Mouse (Mus musculus): ENCODE data around the gene Trim14. TPM values are rescaled to one million over a fixed set of nuclear protein-coding genes. Genes with fewer than 3 reads are reported as not detected.

Gene Trim14
- polyA plus RNA-seq, 1 experiment from 2014 or later: 1.2 TPM

DNA sequence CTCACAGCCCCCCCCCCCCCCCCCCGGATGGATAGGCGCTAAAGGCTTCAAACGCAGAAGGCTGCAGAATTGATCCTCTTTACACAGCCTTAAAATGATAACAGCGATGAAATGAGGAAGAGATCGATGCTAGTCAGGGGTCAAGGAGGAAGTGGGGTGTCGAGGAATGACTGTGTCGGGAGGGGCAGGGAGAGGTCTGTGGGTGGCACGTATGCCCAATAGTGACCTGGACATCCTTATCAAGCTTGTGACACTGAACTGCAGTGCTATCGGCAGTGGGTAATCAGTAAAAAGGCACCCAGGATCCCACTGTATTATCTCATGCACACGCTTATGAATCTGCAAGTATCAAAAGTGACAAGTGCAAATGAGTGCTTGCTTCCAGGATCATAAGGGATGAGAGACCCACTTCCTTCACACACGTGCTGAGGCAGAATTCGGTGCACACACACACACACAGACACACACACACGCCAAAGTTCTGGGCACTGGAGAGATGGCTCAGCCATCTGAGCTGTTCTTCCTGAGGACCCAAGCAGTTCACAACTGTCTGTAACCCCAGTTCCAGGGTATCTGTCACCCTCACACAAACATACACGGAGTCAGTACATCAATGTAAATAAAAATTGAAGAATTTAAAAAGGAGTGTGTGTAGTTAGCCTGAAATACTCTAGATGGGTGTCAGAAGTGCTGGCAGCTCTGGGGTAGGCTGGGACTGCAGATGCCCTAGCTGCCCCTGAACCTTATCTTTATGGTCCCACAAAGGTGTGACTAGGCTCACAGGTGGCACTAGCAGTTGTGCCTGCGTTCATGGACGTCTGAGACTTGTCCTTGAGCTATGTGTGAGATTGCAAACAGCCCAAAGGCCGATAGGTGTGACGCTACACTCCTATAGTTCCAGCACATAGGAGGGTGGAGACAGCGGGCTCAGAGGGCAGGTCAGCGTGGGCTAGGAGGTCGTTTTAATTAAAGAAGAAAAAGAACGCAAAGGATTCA, 23.0 kb upstream of the Trim14 start:
- no peak overlapping the region for H3K4me2 ChIP-seq (replicated peaks)
- no peaks in the 10 kb centered on the region for H3K9me3 ChIP-seq
- no peak overlapping the region for H3K9ac ChIP-seq
- H3K36me3 ChIP-seq: no peaks in the 10 kb centered on the region
- no peaks in the 10 kb centered on the region for H3K27me3 ChIP-seq
- no peak overlapping the region for H3K4me3 ChIP-seq
- H3K27ac ChIP-seq: no peak overlapping the region
- no peaks in the 10 kb centered on the region for H3K4me1 ChIP-seq
- ATAC-seq (ENCODE audit: low FRiP score, low read depth): no peak
- 75% methylated on average over 22 of the region's 22 CpGs for WGBS

DNA sequence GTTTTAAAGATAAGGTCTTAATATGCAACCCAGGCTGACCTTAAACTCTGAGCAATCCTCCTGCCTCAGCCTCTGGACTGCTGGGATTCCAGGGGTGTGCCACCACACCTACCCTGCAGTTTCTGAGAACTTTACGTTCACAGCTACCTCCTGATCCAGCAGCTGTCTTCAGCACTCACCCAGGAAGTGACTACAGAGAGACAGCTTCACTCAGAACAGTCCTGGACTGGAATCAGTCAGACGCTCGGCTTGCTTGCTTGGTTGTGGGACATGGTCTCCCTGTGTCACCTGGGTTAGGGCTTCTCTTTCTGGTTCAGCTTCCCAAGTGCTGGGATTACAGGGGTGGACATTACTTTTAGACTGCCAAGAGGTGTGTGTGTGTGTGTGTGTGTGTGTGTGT, 21.0 kb upstream of the Trim14 start:
- ATAC-seq (ENCODE audit: low FRiP score, low read depth): no peak
- no peak overlapping the region for H3K4me2 ChIP-seq (replicated peaks)
- 71% methylated on average over 3 of the region's 3 CpGs for WGBS

DNA sequence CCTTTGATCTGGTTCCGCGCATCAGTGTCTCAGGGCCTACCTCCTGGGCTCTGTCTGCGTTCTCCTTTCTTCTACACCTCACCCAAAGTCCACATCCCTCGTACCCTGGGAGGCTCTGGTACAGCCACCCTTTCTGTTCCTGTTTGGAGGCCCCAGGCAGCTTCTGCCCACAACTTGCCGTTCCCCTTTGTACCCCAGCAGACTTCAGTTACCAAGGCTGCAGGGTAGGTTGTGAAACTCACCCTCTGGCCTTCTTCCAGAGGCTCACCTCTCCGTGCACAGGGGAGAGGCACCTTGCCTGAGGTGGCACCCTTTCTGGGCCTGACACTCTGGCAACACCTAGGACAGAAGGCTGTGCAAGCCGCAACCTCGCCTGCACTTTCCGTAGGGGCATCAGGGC, 19.8 kb upstream of the Trim14 start:
- WGBS: 83% methylated on average over 9 of the region's 9 CpGs
- ATAC-seq (ENCODE audit: low FRiP score, low read depth): no peak

More for the DNA sequence above, 21.0 kb upstream of the Trim14 start:
- no peaks in the 10 kb centered on the region for H3K9me3 ChIP-seq
- H3K27ac ChIP-seq: no peak overlapping the region
- H3K36me3 ChIP-seq: no peaks in the 10 kb centered on the region
- no peaks in the 10 kb centered on the region for H3K4me1 ChIP-seq
- H3K9ac ChIP-seq: no peak overlapping the region
- H3K27me3 ChIP-seq: no peaks in the 10 kb centered on the region
- H3K4me3 ChIP-seq: no peak overlapping the region

GRCm38 (mm10) chr4:46554295-46555069, 18.5 kb upstream of the Trim14 start:
- H3K27ac ChIP-seq: no peak overlapping the region
- H3K36me3 ChIP-seq: no peaks in the 10 kb centered on the region
- no peak for ATAC-seq (ENCODE audit: low FRiP score, low read depth)
- H3K4me3 ChIP-seq: no peak overlapping the region
- no peaks in the 10 kb centered on the region for H3K27me3 ChIP-seq
- no peaks in the 10 kb centered on the region for H3K4me1 ChIP-seq
- H3K9me3 ChIP-seq: no peaks in the 10 kb centered on the region
- no peak overlapping the region for H3K9ac ChIP-seq
- H3K4me2 ChIP-seq (replicated peaks): no peak overlapping the region
- 77% methylated on average over 10 of the region's 10 CpGs for WGBS

More for the DNA sequence above, 19.8 kb upstream of the Trim14 start:
- Histone ChIP-seq H3K4me3 (no peak overlapping the region), H3K9me3 (no peaks in the 10 kb centered on the region), H3K4me1 (no peaks in the 10 kb centered on the region), H3K36me3 (no peaks in the 10 kb centered on the region), H3K9ac (no peak overlapping the region), H3K27me3 (no peaks in the 10 kb centered on the region), H3K4me2 (replicated peaks) (no peak overlapping the region), H3K27ac (no peak overlapping the region)

DNA sequence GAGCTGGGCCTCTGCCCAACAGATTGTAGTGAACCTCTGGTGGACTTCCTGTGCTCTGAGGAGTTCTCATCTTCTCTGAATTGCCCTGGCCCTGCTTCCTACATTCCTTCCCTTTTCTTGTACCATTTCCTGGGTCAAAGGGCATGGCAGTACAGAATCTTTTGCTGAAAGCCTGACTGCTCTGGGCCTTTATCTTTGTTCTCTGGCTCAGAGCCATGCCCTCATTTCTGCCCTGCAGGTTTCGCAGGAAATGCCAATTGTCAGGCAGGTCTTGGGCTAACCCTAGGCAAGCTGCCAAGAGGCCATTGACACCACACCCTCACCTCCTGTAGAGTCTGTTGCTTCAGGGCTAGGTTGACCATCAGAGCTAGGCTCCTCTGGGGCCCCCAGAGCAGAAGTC, 17.9 kb upstream of the Trim14 start:
- Histone ChIP-seq H3K4me2 (replicated peaks) (no peak overlapping the region), H3K9ac (no peak overlapping the region), H3K4me3 (no peak overlapping the region), H3K27ac (no peak overlapping the region), H3K27me3 (no peaks in the 10 kb centered on the region), H3K9me3 (no peaks in the 10 kb centered on the region), H3K4me1 (no peaks in the 10 kb centered on the region), H3K36me3 (no peaks in the 10 kb centered on the region)
- ATAC-seq (ENCODE audit: low FRiP score, low read depth): no peak
- 81% methylated on average over 1 of the region's 1 CpGs for WGBS

DNA sequence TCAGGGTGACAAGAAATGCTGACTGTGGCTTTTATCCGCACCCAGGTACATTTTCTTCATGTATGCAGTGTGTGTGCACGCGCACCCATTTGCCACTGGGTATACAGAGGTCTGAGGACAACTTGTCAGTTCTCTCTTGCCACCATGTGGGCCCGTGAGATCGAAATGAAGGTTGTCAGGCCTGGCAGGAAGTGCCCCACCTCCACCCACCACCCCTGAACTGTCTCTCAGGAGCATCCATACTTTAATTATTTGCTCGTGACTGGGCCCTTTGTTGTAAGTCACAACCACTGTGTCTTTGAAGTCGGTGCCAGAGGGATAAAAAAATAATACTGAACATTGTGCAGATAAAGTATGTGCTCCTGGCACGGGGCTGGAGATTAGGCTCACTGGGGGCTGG, 14.5 kb upstream of the Trim14 start:
- H3K4me3 ChIP-seq: no peak overlapping the region
- H3K9me3 ChIP-seq: no peaks in the 10 kb centered on the region
- no peaks in the 10 kb centered on the region for H3K27me3 ChIP-seq
- no peak for ATAC-seq (ENCODE audit: low FRiP score, low read depth)
- H3K4me1 ChIP-seq: 0 out of 2 replicates have a peak, but pooled peaks cover 3% of the 10 kb centered on the region
- H3K9ac ChIP-seq: no peak overlapping the region
- no peak overlapping the region for H3K4me2 ChIP-seq (replicated peaks)
- H3K27ac ChIP-seq: no peak overlapping the region
- H3K36me3 ChIP-seq: no peaks in the 10 kb centered on the region
- WGBS: 71% methylated on average over 8 of the region's 8 CpGs

DNA sequence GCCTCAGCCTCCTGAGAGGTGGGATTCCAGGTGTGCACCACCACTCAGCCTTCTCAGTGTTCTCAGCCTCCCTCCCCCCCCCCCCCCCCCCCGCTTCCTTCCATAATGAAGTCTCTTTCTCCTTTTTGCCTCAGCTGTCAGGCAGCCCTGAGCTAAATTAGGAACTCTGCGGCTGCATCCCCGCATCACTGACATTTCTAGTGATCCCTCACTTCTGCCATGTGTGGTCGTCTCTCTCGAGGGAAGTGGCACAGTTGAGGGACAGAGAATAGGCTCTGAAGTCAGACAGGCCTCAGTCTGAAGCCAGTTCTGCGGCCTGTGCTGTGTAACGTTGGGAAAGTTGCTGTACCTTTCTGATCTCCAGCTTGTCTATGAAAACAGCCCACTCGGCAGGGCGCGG, 14.0 kb upstream of the Trim14 start:
- H3K27me3 ChIP-seq: no peaks in the 10 kb centered on the region
- no peak overlapping the region for H3K27ac ChIP-seq
- H3K4me1 ChIP-seq: 0 out of 2 replicates have a peak, but pooled peaks cover 4% of the 10 kb centered on the region
- H3K9ac ChIP-seq: no peak overlapping the region
- no peaks in the 10 kb centered on the region for H3K36me3 ChIP-seq
- no peaks in the 10 kb centered on the region for H3K9me3 ChIP-seq
- 87% methylated on average over 9 of the region's 10 CpGs for WGBS
- no peak overlapping the region for H3K4me2 ChIP-seq (replicated peaks)
- ATAC-seq (ENCODE audit: low FRiP score, low read depth): no peak
- no peak overlapping the region for H3K4me3 ChIP-seq

DNA sequence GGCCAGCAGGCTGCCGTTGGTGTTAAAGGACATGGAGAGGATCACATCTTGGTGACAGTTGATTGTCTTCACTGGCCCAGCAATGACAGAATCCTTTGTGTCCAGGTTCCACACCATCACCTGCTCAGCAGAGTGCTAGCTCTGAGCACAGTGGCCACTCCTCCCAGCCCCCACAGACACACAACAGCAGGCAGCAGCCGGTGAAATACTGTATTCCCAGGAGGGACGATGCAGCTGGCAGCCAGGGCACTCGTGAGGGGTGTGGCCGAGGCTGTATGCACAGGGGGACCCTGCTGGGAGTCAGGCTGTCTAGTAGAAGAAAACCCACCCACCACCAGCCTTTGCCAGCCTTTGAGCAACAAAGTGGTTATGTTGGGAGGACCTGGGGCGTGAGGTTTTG, 10.8 kb upstream of the Trim14 start:
- ATAC-seq (ENCODE audit: low FRiP score, low read depth): peak; percentile 37; the same call in 1 of the 2 replicates
- Histone ChIP-seq H3K27ac (no peak overlapping the region), H3K4me1 (0 out of 2 replicates have a peak, but pooled peaks cover 4% of the 10 kb centered on the region), H3K9me3 (no peaks in the 10 kb centered on the region), H3K4me2 (replicated peaks) (no peak overlapping the region), H3K4me3 (no peak overlapping the region), H3K9ac (no peak overlapping the region), H3K36me3 (no peaks in the 10 kb centered on the region), H3K27me3 (no peaks in the 10 kb centered on the region)
- 42% methylated on average over 6 of the region's 6 CpGs for WGBS

- ATAC-seq (ENCODE audit: low FRiP score, low read depth): no peak
- H3K27ac ChIP-seq: no peak overlapping the region
- H3K4me1 ChIP-seq: 0 out of 2 replicates have a peak, but pooled peaks cover 4% of the 10 kb centered on the region
- no peak overlapping the region for H3K4me3 ChIP-seq
- 13% methylated on average over 9 of the region's 9 CpGs for whole genome bisulfite sequencing
- H3K36me3 ChIP-seq: no peaks in the 10 kb centered on the region
- H3K9me3 ChIP-seq: no peaks in the 10 kb centered on the region
- no peak overlapping the region for H3K4me2 ChIP-seq (replicated peaks)
- H3K27me3 ChIP-seq: no peaks in the 10 kb centered on the region
- no peak overlapping the region for H3K9ac ChIP-seq
These were observed 9.6 kb upstream of the Trim14 start for GRCm38 (mm10) chr4:46545498-46545897.

DNA sequence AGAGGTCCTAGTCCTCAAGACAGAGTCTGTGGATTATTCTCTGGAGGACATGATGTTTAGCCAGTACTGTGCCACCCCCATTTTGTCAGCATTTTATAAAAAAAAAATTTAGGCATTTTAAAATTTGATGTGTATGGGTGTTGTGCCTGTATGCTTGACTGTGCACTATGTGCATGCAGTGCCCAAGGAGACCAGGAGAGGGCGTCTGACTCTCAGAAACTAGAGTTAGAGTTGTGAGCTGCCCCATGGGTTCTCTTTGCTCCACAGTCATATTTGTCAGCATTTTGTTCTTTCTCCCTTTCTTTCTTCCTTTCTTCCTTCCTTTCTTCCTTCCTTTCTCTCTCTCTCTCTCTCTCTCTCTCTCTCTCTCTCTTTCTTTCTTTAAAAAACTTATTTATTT, 8.4 kb upstream of the Trim14 start:
- ATAC-seq (ENCODE audit: low FRiP score, low read depth): no peak
- no peaks in the 10 kb centered on the region for H3K36me3 ChIP-seq
- H3K27me3 ChIP-seq: no peaks in the 10 kb centered on the region
- no peak overlapping the region for H3K27ac ChIP-seq
- no peaks in the 10 kb centered on the region for H3K9me3 ChIP-seq
- no peak overlapping the region for H3K4me2 ChIP-seq (replicated peaks)
- no peak overlapping the region for H3K9ac ChIP-seq
- 32% methylated on average over 1 of the region's 1 CpGs for WGBS
- 0 out of 2 replicates have a peak, but pooled peaks cover 4% of the 10 kb centered on the region for H3K4me1 ChIP-seq
- no peak overlapping the region for H3K4me3 ChIP-seq

DNA sequence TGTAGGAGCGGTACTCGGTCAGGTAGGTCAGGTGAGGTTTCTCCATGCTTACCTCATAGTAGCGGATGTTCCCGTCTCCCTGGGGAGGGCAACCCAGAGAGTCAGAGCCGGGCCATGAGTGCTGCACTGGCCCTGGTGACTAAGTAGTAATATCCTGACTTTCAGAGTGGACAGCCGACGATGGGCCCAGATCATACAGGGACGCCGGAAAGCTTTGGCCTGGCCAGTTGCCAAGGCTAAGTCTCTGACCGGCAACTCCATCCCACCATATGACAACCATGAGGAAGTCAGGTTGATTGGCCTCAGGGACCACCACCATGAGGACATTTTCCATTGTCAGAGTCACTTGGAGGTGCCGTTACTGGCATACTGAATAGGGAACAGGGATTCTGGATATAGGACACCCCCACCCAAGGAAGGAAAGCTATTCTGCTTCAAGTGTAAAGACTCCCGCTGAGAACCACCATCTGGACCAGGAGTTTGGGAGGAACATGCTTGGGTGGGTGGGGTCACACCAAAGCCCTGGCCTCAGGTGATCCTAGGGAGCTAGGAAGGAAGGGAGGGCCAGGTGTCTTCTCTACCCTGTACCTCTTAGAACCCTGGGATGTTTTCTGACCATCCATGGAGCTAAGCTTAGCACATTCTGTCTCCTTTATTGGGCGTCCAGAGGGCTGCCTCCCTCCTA, 7.6 kb upstream of the Trim14 start:
- Histone ChIP-seq H3K4me3 (no peak overlapping the region), H3K27ac (no peak overlapping the region), H3K4me1 (0 out of 2 replicates have a peak, but pooled peaks cover 4% of the 10 kb centered on the region), H3K9me3 (no peaks in the 10 kb centered on the region), H3K36me3 (no peaks in the 10 kb centered on the region), H3K9ac (no peak overlapping the region), H3K27me3 (peaks cover 4% of the 10 kb centered on the region), H3K4me2 (replicated peaks) (no peak overlapping the region)
- ATAC-seq (ENCODE audit: low FRiP score, low read depth): no peak
- 90% methylated on average over 13 of the region's 13 CpGs for WGBS

DNA sequence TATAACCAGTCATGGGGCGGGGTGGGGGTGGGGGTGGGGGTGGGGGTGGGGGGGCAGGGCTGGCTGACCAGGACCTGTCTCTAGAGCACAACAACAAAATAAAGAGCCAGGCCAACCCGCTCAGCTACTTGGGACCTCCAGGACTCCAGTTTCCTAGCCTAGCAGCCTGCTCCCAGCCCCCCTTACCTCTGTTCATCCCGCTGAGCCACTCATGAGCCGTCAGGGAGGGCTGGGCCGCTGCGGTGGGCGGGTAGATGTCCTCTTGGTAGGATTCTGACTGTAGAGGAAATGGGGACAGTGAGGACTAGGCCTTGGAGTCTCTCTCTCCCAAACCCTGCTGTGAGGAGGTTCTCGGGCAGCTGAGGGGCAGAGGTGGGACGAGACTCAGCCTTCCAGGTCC, 5.8 kb upstream of the Trim14 start:
- no peak overlapping the region for H3K27ac ChIP-seq
- no peak overlapping the region for H3K4me2 ChIP-seq (replicated peaks)
- no peak for ATAC-seq (ENCODE audit: low FRiP score, low read depth)
- peaks cover 22% of the 10 kb centered on the region for H3K27me3 ChIP-seq
- H3K4me3 ChIP-seq: no peak overlapping the region
- H3K9ac ChIP-seq: no peak overlapping the region
- WGBS: 44% methylated on average over 9 of the region's 9 CpGs
- H3K36me3 ChIP-seq: no peaks in the 10 kb centered on the region
- H3K4me1 ChIP-seq: 0 out of 2 replicates have a peak, but pooled peaks cover 4% of the 10 kb centered on the region
- no peaks in the 10 kb centered on the region for H3K9me3 ChIP-seq
